Mouse (Mus musculus): Measurements from ENCODE around the gene Elf3.
A peak's percentile ranks its signal among the peaks of the same experiment; 100 is the strongest.

DNA sequence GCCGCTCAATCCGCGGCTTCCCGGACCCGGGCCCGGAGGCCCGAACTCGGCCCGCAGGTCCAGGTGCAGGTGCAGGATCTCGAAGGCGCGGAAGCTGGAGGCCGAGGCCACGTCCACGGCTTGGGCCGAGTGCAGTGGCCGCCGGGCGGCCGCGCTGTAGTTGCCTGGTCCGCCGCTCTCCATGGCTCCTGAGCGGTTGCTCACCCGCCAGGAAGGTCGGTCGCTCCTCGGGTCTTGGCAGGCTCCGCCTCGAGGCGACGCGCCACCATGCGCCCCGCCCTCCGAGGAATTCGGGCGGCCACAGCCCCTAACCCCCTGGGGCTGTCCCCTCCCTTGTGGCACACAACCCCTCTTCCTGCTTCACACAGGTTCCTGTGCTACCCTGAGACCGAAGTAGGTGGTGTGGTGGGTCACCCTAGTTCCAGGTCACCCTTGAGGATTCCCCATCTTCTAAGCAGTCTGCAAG is 25.5 kb upstream of the Elf3 start, which contains the start of gene Rnpep:
- TF ChIP-seq EP300 (IDR thresholded peaks at IDR 0.05) (no peak), CTCF (IDR thresholded peaks at IDR 0.05) (peak; percentile 16; the same call in 1 of the 2 replicates)

All from lung, postnatal 0 days (tissue).